Mouse (Mus musculus): ENCODE measurements around the gene Ncbp2.

The Ncbp2 gene

DNA sequence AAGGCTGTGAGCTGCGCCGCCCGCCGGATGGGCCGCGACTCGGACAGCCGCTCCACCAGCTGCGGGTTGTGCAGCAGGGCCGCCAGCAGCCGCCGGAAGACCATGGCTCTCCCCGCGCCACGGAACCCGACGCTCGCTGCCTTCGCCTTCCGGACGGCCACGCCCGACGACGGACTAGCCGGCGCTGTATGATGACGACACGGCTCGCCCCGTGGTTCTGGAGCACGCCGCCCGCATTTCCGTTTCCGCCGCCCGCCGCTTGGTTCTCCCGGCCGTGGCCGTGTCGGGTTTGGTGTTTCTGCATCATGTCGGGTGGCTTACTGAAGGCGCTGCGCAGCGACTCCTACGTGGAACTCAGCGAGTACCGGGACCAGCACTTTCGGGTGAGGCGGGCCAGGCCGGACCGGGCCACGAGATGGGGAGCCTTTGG, at the start of gene Ncbp2, which contains the start of gene 0610012G03Rik:
TSS of gene Ncbp2 (plus strand) at position 169 of the 430 bp plus-strand sequence.
TSS of gene 0610012G03Rik (minus strand) at position 150 of the 430 bp plus-strand sequence.
- DNase-seq (ENCODE audit: low read depth), result peak; percentile 93

DNA sequence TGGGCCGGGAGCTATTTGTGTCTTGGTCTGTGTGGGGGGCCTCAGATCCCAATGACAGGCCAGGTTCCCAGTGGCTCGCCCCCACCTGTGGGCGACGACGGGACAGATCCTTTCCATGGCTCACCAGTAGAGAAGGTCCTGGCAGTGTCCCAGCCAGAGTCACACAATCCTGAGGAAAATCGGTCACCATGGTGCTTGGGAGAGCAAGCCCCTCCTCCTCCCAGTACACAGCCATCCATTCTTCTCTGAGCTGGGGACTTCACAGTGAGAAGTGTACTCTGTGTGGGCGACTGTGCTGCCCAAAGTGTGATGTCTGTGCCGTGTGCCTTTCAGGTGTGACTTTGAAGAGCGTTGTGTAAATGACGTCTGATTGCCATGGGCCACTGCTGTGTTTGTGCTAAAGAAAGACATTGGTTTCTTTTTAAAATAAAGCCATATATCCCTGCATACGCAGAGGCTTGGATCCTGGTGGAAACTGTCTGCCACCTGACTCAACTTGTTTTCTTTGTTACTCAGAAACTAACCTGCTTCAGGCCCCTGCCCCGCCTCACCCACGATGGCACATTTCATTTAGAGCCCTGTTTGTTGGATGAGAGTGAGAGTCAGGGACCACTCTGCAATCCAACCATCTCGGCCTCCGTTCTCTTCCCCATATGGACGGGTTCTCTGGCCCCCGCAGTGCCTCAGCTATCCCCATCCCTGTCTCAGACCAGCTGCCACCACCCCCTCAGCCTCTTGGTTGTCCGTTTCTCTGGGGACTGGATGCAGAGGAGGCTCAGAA, 49.6 kb upstream of the Ncbp2 start:
- no peak for DNase-seq (ENCODE audit: low read depth)

DNA sequence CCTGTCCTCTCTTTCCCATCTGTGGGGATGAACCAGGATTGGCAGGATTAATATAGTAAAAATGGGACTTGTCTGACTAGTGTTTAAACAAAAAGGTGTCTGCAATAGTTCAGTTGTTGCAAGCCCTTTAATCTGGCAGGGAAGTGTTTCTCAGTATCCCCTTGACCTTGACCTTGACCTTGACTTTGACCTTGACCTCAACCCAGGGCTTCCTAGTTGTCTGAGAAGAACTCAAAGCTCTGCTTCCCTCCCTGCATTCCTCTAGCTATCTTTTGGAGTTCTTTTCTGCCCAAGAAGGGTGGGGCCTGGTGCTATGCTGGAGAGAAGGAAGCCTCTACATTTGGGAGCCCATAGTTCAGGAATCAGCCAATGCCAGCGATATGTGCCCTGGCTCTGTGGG, 46.4 kb upstream of the Ncbp2 start:
- DNase-seq (ENCODE audit: low read depth), result no peak

DNA sequence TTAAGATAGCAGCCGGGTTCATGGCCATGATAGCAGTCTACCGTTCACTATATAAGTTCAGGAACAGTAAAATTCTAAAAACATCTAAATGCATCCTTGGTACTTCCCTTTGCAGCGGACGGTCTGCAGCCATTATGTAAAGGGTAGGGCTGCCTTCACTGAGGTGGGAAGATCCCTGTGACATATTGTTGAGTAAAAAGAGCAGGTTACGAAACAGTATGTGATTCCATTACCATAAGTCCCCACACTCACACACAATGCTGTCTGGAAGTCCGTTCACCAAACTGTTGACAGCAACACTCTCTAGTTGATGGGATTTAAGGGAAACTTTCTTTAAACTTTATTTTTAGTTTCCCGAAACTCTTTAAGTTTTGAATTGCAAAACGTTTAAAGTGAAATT, 45.1 kb upstream of the Ncbp2 start:
- no peak for DNase-seq (ENCODE audit: low read depth)

DNA sequence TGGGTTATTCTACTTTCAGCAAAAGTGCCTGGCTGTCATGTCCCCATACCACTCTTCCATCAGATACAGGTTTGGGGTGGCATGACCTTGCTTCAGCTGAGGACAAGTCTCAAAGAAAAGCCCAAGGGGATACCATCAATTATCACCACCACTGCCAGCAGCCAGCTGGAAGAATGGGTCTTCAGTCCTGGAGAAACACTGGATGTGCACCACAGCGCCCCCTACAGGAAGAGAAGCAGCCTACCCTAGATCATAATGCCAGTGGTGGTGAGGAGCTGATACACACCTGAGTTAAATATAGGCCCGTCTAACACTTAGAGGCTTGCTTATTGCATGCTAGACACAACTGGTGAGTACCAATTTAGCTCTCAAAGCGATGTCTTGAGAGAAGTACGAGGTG, 43.0 kb upstream of the Ncbp2 start:
- DNase-seq (ENCODE audit: low read depth), result no peak

DNA sequence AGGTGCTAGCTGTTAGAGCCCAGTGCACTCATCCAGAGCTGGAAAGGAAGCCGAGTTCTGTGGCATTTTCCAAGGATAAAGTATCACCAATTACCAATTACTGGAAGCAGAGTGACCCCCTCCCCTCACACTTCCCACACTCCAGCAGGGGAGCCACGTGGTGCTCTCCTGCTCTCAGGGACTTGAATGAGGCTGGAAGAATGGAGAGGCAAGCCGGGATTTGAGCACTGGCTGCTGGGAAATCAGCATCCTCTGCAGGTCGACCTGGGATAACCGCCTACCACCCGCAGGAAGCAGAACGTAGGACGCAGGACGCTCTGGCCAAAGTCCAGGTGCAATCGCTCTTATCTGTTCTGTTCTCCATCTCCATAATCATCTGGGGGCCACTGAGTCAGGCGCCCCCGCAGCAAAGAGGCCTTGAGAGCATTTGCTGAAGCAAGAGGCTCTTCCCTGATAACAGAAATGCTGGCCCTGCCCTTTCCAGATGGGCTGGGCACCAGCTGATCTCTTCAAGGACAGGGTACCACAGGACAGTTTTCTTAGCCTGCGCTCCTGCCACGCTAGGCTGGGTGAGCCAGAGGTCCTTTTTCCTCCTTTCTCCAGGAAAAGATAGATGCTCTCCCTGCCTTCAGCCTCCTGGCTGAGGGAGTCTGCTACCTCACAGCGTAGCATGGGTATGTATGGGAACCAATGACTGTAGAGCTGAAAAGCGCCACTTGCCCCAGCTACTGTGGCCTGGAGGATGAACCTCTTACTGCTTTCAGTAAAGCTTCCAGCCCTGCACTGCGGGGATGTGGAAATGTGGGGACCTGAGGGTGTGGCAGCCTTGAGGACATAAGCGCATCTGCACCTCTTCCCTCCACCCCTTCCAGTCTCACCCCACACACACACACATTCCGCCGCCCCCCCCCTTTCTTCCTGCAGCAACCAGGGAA, 42.2 kb upstream of the Ncbp2 start:
- no peak for DNase-seq (ENCODE audit: low read depth)

DNA sequence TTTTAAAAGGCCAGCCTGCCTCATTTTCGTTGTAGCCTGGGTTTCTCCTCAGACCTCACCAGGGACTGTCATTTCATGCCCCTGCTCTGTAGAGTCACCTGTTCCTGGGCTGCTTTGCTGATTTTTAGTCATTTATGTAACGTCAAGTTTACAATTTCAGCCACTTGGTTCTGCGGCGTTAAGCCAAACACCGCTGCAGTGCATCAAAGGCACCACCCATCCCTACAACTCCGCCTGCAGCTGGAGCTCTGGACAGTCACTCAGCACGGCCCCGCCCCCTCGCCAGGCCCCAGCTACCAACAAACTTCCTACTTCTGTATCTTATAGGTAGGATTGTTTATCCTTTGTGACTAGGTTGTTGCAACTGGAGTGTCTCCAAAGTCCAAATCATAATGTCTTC, 41.4 kb upstream of the Ncbp2 start:
- no peak for DNase-seq (ENCODE audit: low read depth)

DNA sequence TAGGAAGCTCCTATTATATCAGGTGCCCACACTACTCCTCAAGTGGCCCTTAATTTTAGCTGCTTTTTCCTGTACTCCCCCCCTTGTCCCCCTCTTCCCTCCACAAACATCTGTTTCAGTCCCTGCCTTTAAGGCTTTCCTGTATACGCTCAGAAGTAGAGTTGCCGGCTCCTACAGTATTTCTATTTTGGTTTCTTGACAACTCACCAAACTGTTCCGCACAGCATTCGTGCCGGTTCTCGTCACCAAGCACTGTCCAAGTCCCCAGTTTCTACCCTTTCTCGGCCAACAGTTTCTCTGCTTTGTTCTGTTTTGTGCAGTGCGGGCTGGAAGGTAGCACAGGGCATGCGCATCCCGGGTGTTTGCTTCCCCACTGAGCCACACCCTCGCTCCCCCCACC, 39.4 kb upstream of the Ncbp2 start:
- DNase-seq (ENCODE audit: low read depth), result no peak

DNA sequence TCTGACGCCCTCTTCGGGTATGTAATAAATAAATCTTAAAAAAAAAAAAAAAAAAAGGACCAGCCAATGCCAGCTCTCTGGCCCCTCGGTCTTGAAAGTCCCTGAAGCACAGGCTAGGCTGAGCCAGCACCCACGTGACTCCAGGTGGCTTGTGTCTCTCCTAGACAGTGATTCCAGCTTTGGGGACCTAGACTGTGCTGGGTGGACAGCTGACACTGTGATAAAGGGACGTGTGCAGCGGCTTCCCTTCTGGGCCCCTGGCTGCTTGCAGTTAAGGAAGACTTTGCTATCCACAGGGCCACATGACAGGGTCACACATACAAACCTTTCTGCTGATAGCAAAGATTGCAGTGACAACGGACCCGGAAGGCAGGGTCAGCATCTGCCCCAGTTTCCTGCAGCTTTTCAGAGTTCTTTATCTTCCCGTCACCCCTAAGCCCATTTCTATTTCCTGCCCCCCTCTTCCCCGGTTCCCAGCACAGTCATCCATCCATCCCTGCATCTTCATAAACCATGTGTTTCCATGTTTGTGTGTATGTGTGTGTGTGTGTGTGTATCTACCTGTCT, 37.9 kb upstream of the Ncbp2 start:
- DNase-seq (ENCODE audit: low read depth), result peak; percentile 72

DNA sequence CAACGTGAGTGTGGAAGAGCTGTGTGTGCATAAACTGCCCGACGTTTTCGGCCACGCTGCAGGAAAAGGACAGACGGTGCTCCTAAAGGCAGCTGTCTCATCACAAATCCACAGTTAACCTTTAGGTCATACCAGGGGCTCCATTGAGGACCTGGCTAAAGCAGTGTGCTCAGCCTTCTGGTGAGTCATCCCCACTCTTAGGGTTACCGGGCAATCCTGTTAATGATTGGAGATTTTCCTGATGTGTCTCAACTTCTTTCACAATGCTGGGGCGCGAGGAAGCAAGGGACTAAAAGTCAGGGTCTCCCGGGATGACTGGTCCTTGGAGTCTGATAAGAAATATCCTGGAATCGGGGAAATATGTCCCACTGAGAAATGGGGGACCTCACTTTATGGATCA, 30.5 kb upstream of the Ncbp2 start:
- DNase-seq (ENCODE audit: low read depth), result peak; percentile 34

DNA sequence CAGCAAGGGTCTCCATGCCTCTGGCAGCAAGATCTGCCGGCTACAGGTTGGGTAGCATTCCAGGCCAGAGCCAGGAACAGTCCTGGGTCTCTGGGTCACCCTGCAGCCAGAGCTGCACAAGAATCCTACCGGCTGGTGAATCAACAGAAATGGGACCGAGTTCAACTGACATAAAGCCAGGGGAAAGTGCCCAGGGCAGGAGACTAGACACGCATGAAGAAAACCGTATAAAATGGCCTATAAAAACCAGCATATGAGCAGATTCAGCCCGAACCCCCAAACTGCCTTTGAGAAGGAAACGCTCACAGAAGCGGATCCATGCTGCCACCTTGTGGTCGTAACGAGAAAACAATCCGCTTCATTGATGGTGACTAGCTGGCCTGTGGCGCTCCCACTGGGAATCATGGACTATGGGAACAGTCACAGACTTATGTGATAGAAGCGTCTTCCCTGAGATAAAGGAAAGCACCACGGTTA, 30.0 kb upstream of the Ncbp2 start:
- DNase-seq (ENCODE audit: low read depth), result peak; percentile 82

DNA sequence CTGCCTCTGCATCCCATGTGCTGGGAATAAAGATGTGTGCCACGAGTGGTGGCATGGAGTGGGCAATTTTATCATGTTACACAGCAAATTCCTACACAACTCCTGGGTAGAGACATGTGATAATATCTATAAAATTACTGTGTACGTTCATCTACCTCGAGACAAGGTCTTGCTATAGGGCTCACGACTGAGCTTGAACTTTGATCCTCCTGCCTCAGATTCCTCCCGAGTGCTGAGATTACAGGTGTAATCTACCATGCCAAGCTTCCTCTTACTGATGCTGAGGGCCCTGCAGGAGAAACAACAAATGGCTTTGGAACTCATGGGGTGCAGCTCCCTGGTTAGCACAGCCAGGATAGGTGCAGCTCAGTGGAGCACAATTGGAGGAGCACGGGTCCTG, 23.9 kb upstream of the Ncbp2 start:
- no peak for DNase-seq (ENCODE audit: low read depth)

DNA sequence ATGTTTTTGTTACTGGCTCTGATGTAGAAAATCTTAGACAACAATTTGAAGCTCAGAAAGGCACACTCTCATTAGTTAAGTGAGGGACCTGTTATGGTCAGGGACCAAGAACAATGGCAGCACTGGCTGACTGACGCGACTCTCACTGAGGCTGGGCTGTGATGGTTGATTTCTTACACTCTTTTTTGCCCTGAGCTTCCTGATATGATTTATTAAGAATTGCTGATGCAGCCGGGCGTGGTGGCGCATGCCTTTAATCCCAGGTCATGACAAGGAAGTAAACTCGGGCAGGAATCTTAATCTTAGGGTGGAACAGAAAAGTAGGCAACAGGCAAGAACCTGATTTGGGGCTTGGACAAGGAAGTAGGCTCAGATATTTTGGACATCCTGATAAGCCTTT, 22.2 kb upstream of the Ncbp2 start:
- no peak for DNase-seq (ENCODE audit: low read depth)

DNA sequence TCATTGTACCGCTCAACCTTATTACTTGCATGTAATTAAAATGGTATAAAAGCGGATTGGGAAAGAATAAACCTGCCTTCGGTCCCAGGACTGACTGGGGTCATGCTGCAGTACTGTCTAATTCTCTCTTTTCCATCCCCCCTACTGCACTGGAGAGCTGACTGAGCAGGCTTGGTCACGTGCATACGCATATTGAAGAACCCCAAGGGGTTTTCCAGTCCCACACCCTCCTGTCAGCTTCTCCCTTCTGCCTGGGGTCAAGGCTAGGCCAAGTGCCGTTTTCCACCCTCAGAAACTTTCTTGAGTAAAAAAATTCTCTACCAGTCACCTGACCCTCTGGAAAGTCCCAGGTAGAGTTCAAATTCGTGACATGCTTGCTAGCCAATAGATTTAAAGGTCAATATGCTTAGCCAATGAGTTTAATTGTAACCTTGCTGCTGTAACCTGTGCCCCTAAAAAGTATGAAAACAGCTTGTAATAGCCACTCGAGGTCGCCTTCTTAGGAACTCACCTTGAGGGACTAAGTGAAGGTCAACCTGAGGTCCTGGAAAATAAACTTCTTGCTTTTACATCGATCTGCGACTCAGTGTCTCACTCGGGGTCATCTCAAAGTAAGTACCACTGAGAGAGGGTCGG, 21.6 kb upstream of the Ncbp2 start:
- DNase-seq (ENCODE audit: low read depth), result no peak

DNA sequence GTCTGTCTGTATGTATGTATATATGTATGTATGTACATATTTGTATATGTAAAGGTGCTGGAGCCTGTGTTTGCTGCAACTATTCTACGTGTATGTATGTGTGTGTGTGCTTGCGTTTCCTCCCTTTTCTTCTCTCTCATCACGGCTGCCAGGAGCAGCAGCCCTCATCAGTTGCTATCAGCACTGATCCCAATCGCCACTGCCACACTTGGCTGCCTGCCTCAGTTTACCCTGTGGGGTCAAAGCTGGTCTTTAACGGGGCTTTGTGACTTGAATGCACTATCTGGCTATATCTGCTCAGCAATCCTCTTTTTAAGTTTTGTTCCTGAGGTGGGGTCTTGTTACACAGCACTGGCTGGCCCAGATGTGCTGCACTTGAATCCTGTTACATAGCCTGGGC, 20.9 kb upstream of the Ncbp2 start:
- no peak for DNase-seq (ENCODE audit: low read depth)

DNA sequence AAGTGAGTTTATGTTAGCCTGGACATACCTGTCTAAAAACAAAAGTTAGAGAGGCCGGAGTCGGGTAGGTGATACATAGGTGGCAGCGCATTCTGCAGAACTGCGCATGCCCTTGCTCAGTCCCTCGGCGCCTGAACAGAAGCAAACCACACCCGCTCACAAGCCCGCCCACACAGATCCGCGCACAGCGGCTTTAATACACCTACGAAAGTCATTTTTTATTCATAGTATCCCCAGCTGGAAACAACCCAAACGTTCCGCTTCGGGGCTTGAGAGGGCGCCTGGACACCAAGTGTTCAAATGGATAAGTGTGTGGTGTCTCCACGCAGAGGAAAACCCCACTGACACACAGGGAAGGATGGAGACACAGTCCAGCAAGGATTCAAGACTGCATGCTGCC, 17.0 kb upstream of the Ncbp2 start:
- no peak for DNase-seq (ENCODE audit: low read depth)

DNA sequence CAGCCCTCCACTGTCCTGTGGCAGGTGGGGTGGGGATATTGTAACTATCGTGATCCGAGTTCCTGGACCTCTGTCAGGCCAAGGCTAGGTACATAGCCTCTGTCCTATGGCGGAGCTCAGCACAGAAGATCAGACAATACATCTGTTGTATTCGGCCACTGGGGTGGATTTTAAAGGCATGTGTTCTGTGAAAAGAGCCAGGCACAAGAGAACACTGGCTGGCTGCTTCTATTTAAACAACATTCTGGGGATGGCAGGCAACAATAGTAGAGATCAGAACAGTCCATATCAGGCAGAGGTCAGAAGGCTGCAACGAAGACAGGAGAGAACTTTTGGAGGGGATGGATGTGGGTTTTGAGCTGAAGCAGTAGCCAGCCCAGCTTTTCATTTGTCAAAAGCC, 16.1 kb upstream of the Ncbp2 start:
- DNase-seq (ENCODE audit: low read depth), result no peak

DNA sequence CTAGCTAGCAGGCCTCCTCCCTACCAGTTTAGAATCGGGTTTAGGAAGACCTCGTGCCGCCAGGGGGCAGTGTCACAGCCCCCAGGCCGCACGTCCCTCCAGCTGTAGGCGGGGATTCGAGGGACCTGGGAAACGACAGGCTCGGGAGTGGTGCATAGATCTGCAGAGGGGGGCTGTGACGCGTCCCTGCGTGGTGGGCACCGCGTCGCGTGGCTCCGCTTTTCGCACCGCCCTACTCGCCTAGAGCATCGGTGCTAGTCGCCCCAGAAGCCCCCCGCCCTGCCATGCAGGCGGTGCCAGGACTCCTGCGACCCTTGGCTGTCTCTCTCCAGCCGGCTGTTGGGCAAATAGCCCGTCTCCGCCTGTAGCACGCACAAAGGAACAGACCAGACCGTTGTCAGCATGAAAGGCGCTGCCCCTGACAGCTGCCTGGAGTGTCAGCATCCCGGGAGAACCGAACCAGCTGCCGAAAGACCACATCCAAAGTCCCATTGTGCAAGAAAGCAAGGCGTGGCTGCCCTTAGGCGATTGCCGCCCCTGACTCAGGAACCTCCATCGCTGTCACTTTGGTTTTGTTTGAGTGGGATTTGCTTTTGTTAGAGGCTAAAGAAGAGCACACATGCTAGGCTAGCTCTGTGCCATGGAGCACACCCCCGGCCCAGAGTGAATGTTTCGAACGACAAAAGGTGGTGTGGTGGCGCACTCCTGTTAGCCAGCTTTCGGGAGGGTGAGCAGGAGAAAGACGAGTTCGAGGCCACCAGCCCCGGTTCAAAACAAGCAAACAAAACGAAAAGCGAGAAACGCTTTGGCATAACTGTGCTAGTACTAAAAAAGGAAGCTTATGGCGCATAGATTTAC, 15.2 kb upstream of the Ncbp2 start:
- DNase-seq (ENCODE audit: low read depth), result peak; percentile 76

DNA sequence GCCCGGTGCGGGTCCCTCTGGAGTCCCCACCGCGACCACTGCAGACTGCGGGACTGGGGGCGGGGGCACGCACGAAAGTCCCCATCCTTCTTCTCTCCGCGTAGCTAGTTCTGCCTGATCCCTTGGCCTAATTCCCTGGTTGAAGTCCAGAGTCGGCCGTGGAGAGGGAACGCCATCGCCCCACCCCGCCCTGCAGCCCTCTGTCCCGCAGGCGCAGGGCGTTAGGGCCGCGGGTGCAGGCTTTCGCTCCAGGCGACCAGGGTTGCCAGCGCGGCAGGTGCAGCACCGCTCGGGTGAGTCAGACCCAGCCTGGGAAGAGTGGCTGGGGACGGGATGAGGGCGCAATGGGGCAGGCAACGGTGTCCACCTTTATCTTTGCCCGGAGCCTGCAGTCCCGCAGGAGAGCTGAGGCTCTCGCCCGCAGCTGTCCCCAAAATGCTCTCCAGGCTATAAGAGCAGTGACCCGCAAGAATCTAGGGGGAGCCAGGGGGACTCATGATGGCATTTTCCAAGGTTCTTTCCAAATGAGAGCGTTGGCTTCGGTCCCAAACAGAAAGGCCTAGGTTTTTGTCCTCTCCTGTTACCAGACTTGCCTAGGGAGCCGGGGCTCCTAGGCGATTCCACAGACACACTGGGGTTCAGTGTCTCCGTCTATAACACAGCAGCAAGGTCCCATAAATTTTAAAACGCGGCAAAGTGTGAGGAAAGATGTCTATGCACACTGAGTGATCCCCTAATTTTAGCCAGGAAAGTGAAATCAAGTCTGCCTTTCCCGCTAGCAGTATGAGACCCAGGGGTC, 14.4 kb upstream of the Ncbp2 start, which contains the start of gene Pigz:
TSS of gene Pigz (plus strand) at position 101 of the 799 bp plus-strand sequence.
- no peak for DNase-seq (ENCODE audit: low read depth)

DNA sequence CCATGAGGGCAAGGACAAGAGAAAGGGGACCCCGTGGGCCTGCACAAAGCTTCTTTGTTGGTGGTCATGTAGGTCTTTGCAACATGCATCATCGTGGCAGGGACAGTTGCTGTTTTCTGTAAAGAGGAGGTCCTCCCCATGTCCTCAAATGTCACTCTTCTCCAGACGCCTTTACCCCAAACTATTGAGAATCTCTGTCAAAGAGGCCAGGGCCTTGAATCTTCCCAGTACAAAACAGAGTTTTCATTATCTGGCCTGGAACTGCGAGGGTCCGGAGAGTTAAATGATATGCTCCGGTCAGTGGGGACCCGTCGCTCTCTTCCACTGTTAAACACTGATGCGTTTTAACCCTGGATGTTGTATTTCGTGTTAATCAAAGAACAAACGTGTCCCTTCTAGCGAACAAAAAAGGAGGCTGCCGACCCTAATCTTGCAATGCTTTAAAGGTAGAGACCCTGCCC, 13.7 kb upstream of the Ncbp2 start:
- no peak for DNase-seq (ENCODE audit: low read depth)
